Mouse (Mus musculus) embryonic facial prominence, embryonic 15.5 days (tissue): ENCODE data around the gene Ntm. TPM values are rescaled to one million over a fixed set of nuclear protein-coding genes. Genes with fewer than 3 reads are reported as not detected.

Source experiments
- ATAC-seq: fragments of 200-750 bp; cut with Nextera tagmentation; 2 replicates; pipeline ENCODE4 v1.8.0; 2017; ENCODE audit warnings: low read depth, moderate TSS enrichment; ENCODE audit not compliant: insufficient number of reproducible peaks, low FRiP score, low TSS enrichment
- H3K27ac ChIP-seq: fragments of 300-500 bp; sonication (generic); replicated peaks from 2 replicates; pipeline ENCODE4 v1.5.1; 2015; ENCODE audit warnings: mild to moderate bottlenecking, inconsistent platforms
- H3K27me3 ChIP-seq: fragments of 300-500 bp; sonication (generic); 2 replicates; pipeline ENCODE4 v1.6.1; 2015; ENCODE audit warnings: inconsistent platforms
- H3K36me3 ChIP-seq: fragments of 300-500 bp; sonication (generic); 2 replicates; pipeline ENCODE4 v1.6.1; 2015; ENCODE audit warnings: mild to moderate bottlenecking, inconsistent platforms
- H3K4me1 ChIP-seq: fragments of 300-500 bp; sonication (generic); 2 replicates; pipeline ENCODE4 v1.6.1; 2015; ENCODE audit warnings: inconsistent platforms
- H3K4me2 ChIP-seq: fragments of 300-500 bp; sonication (generic); replicated peaks from 2 replicates; pipeline ENCODE4 v1.6.1; 2015; ENCODE audit warnings: mild to moderate bottlenecking, inconsistent platforms
- H3K4me3 ChIP-seq: fragments of 300-500 bp; sonication (generic); replicated peaks from 2 replicates; pipeline ENCODE4 v1.5.1; 2015; ENCODE audit warnings: mild to moderate bottlenecking, inconsistent platforms
- H3K9ac ChIP-seq: fragments of 300-500 bp; sonication (generic); 2 replicates; pipeline ENCODE4 v1.6.1; 2015; ENCODE audit warnings: inconsistent platforms
- H3K9me3 ChIP-seq: fragments of 300-500 bp; sonication (generic); replicated peaks from 2 replicates; pipeline ENCODE4 v1.6.1; 2016; ENCODE audit warnings: inconsistent platforms
- WGBS: fragments of 180-500 bp; shearing (Covaris S2); methylation state at CpG from one replicate; pipeline ENCODE4 v1.1.7; 2015; 5-methylcytosine and 5-hydroxymethylcytosine counted together
- polyA plus RNA-seq: library from polyadenylated mRNA; unstranded; fragments of >200 nt; fragmentation: Nextera tagmentation; extraction: Ambion mirVana; gene quantifications from 2 replicates; pipeline ENCODE4 v1.2.1, GENCODE M21; 2015

The Ntm gene
- polyA plus RNA-seq, 1 experiment from 2014 or later: 23.8 TPM

DNA sequence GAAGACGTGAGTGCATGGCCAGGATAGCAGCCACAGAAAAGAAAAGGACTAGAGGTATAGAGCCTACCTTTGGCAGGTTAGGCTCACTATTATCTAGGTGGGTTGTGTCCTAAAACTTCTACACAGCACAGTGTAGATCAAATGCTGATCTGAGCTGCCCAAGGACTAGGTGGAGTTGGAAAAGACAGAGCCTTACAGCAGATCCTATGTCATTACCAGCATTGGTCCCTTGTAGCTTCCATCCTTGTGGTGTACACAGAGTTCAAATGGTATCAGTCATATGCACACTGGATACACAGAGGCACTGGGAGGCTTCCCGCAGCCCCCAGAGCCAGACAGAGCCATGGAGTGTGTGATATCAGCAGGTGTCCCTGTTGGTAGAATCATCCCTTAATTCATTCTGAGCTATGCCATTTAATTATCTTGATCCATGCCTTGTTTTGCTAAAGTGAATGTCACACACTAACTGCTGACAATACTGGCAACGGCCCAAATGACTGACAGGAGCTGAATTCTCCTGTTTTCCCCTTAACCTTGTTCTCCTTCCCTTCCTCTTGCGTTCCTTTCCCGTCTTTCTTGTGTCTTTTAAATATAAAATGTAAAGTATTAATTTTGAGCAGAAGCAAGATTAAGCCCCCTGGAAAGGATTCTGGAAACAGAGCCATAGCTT is 271.6 kb downstream of the Ntm start:
- no peak for ATAC-seq
- Histone ChIP-seq H3K4me3 (no peak overlapping the region), H3K9me3 (no peaks in the 10 kb centered on the region), H3K4me2 (no peak overlapping the region), H3K27me3 (no peaks in the 10 kb centered on the region), H3K36me3 (no peaks in the 10 kb centered on the region), H3K27ac (no peak overlapping the region), H3K4me1 (no peaks in the 10 kb centered on the region), H3K9ac (no peak overlapping the region)
- WGBS: 66% methylated on average over 5 of the region's 5 CpGs

DNA sequence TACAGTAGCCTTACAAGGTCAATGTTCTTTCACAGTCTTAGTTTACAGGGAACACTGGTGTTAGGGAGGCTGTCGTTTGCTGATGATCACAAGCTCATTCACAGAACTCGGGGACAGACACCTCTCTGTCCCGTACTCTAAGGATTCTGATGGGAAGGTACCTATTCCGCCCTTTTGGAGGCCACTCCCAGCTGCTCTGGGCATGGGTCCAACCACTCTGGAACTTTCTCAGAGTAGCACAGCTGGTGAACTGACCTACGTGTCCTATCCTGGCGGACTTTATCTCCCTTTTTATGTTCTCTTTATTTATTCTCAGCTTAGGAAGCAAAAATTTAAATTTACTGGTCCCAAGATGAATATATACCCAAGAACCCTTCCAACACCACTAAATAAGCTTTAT is 280.7 kb downstream of the Ntm start:
- Histone ChIP-seq H3K27ac (no peak overlapping the region), H3K27me3 (no peaks in the 10 kb centered on the region), H3K4me1 (no peaks in the 10 kb centered on the region), H3K4me2 (no peak overlapping the region), H3K4me3 (no peak overlapping the region), H3K9ac (no peak overlapping the region), H3K9me3 (no peaks in the 10 kb centered on the region), H3K36me3 (no peaks in the 10 kb centered on the region)
- WGBS: 79% methylated on average over 6 of the region's 6 CpGs
- no peak for ATAC-seq

DNA sequence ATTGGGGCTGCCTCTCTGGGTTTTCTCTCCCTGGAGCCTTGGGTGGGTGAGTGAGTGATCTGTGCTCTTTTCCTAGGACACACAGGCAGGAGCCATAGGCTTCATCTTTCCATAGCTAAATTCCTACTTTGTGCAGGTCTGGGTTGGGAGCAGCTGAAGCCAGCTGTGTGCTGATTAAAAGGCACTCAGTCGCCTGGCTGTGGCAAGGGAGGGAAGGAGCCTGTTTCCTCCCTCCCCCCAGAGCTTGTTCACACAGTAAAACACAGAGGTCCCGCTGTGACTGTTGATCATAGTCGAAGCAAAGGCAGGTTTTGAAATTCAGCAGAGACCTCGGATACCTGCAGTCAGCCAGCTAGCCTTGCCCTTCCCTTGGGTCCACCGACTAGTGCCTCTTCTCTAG is 282.3 kb downstream of the Ntm start:
- no peak overlapping the region for H3K27ac ChIP-seq
- no peaks in the 10 kb centered on the region for H3K4me1 ChIP-seq
- 14% methylated on average over 5 of the region's 5 CpGs for WGBS
- H3K9ac ChIP-seq: no peak overlapping the region
- no peak overlapping the region for H3K4me3 ChIP-seq
- no peak overlapping the region for H3K4me2 ChIP-seq
- no peak for ATAC-seq
- H3K27me3 ChIP-seq: no peaks in the 10 kb centered on the region
- H3K9me3 ChIP-seq: no peaks in the 10 kb centered on the region
- no peaks in the 10 kb centered on the region for H3K36me3 ChIP-seq

DNA sequence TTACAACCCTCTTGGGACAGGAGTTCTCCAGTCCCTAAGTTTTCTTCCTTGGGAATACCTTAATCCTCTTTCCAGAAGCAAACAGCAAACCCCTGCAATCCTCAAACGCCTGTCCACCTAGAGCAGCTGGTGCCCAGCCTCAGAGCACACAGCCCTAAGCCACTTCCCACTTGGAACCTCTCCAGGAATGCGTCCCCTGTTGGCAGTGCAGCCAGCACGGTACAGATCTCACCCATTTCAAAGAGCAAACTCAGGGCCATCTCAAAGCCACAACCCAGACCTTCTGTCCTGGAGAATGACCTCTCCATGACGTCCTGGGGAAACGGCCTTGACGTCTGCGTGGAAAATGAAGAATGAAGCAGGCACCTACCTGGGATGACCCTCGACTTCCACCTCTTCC is 289.0 kb downstream of the Ntm start:
- ATAC-seq: no peak
- no peak overlapping the region for H3K9ac ChIP-seq
- H3K4me1 ChIP-seq: no peaks in the 10 kb centered on the region
- no peak overlapping the region for H3K27ac ChIP-seq
- H3K4me3 ChIP-seq: no peak overlapping the region
- H3K4me2 ChIP-seq: no peak overlapping the region
- no peaks in the 10 kb centered on the region for H3K27me3 ChIP-seq
- H3K9me3 ChIP-seq: no peaks in the 10 kb centered on the region
- 50% methylated on average over 8 of the region's 8 CpGs for WGBS
- H3K36me3 ChIP-seq: no peaks in the 10 kb centered on the region

DNA sequence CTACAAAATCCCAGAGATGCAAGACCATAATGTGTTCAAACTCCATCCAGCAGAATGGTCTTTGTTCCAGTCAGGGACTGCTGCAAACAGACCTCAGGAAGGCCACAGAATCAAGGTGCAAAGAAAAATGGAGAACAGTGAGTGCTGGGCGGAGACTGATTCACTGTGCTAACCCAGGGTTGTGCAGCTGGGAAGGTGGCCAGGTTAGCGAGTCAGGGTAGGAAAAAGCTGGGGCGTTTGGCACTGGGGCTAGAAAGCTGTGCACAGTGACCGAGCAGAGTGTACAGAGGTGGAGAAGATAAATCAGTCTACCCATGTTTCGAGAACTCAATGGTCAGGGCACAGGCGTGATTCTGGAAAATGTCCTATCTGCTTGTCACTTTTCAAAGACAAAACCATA is 291.1 kb downstream of the Ntm start:
- Histone ChIP-seq H3K27me3 (no peaks in the 10 kb centered on the region), H3K4me3 (no peak overlapping the region), H3K27ac (no peak overlapping the region), H3K4me2 (no peak overlapping the region), H3K9ac (no peak overlapping the region), H3K4me1 (no peaks in the 10 kb centered on the region), H3K36me3 (no peaks in the 10 kb centered on the region), H3K9me3 (no peaks in the 10 kb centered on the region)
- WGBS: 85% methylated on average over 6 of the region's 6 CpGs
- peak; percentile 47; the same call in 1 of the 2 replicates for ATAC-seq

DNA sequence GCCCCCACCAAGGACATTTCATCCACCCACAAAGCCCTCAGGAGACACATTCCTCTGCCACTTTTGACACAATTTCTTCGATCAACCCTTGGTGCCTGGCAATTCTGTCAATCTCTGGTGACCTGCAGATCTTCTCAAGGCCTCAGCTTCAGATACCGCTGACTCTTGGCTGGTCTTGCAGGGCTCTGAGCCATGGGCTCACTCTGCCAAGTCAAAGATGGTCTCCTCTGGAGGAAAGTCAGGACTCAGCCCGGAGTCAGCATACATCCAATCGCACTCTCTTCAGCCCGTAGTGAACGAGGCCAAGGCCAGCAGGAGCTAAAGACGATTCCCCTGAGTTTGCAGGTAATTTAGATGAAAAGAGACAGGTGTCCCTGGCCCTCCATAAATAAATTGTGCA is 299.7 kb downstream of the Ntm start:
- Histone ChIP-seq H3K9ac (no peak overlapping the region), H3K27me3 (no peaks in the 10 kb centered on the region), H3K27ac (no peak overlapping the region), H3K36me3 (no peaks in the 10 kb centered on the region), H3K4me1 (0 out of 2 replicates have a peak, but pooled peaks cover 4% of the 10 kb centered on the region), H3K4me3 (no peak overlapping the region), H3K4me2 (no peak overlapping the region), H3K9me3 (no peaks in the 10 kb centered on the region)
- WGBS: 66% methylated on average over 7 of the region's 7 CpGs
- ATAC-seq: no peak

DNA sequence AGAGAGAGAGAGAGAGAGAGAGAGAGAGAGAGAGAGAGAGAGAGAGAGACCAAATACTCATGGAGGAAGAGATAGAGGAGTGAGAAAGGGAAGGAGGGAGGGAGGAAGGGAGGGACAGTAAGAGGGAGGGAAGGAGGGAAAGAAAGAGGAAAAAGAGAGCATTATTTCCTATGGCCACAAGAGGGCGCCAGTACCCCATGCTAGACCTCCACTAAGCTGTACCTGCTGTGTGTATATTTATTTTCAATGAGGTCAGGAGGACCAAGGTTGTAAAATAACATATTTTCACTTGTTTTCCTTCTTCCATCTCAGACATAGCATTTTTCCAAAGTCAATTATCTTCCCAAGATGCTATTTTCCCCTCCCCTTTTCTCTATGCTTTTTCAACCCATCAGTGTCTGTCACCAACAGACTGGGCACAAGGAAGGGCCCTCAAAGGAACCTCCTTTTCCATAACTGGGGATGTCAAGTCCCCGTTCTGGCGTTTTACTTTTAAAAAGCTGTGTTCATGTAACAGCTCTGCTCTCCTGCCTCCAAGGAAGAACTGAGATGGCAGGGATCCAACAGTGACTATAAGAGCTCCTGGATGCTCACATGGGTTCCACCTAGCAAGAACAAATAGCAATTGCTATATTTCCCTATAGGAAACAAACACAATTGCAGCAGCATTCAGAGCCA is 301.3 kb downstream of the Ntm start:
- Histone ChIP-seq H3K9ac (no peak overlapping the region), H3K27me3 (no peaks in the 10 kb centered on the region), H3K9me3 (no peaks in the 10 kb centered on the region), H3K36me3 (no peaks in the 10 kb centered on the region), H3K27ac (no peak overlapping the region), H3K4me1 (0 out of 2 replicates have a peak, but pooled peaks cover 4% of the 10 kb centered on the region), H3K4me3 (no peak overlapping the region), H3K4me2 (no peak overlapping the region)
- 14% methylated on average over 3 of the region's 3 CpGs for WGBS
- no peak for ATAC-seq

DNA sequence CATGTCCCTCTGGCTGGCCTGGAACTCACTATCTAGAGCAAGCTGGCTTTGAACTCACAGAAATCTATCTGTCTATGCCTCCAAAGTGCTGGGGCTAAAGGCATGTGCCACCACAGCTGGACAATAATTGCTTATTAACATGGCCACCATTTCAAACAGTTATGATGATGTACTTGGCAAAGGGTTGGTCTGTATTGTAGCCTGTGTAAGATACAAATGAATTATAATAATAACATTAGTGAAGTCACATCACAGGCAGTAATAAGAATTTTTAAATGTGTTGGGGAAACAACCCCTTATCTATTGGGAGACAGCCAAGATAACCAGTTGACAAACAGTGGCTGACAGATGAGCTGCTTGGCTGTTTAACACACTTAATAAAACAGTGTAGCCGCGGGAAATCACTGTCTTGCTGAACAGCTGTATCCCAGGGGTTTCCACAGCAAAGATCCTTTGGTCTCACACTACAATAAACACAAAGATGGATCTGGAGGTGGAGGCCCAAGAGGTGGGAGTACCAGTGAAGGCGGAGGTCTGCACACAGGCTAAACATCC is 302.8 kb downstream of the Ntm start:
- no peaks in the 10 kb centered on the region for H3K9me3 ChIP-seq
- H3K4me3 ChIP-seq: no peak overlapping the region
- H3K9ac ChIP-seq: no peak overlapping the region
- H3K27ac ChIP-seq: no peak overlapping the region
- ATAC-seq: no peak
- WGBS: 78% methylated on average over 3 of the region's 3 CpGs
- H3K4me1 ChIP-seq: 0 out of 2 replicates have a peak, but pooled peaks cover 4% of the 10 kb centered on the region
- H3K36me3 ChIP-seq: no peaks in the 10 kb centered on the region
- no peak overlapping the region for H3K4me2 ChIP-seq
- H3K27me3 ChIP-seq: no peaks in the 10 kb centered on the region

DNA sequence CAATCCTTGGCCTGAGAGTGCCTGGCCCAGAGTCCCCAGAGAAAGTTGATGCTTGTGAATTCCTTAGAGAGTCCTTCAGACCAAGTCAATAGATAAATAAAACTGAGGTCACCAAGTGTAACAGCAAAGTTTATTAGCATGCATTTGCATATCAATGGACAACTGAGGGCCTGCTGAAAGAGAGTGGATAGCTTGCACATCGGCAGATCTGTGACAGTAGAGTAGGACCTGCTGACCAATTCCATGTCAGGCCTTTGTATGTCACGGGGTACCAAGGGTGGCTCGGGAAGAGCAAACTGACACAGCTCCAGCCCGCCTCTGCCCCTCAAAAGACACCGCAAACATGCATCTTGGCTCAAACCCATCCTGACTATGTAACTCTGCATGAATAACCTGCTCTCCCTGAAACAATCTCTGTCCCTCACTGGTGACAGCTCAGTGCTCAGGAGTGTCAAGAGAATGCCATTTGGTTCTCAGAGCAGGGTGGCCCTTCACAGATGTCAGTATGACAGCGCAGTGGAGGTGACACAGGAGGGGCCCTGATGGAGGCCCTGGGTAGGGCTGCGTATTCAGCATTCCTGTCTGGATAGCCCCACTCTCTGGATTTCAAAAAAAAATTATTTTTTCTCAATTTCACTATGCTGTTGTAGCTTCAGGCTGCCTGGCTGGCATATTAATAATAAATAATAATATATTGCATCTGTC is 305.0 kb downstream of the Ntm start:
- no peaks in the 10 kb centered on the region for H3K9me3 ChIP-seq
- no peak overlapping the region for H3K9ac ChIP-seq
- no peak overlapping the region for H3K4me3 ChIP-seq
- no peak for ATAC-seq
- H3K27me3 ChIP-seq: no peaks in the 10 kb centered on the region
- H3K27ac ChIP-seq: no peak overlapping the region
- no peaks in the 10 kb centered on the region for H3K4me1 ChIP-seq
- no peak overlapping the region for H3K4me2 ChIP-seq
- WGBS: 83% methylated on average over 7 of the region's 7 CpGs
- H3K36me3 ChIP-seq: no peaks in the 10 kb centered on the region

DNA sequence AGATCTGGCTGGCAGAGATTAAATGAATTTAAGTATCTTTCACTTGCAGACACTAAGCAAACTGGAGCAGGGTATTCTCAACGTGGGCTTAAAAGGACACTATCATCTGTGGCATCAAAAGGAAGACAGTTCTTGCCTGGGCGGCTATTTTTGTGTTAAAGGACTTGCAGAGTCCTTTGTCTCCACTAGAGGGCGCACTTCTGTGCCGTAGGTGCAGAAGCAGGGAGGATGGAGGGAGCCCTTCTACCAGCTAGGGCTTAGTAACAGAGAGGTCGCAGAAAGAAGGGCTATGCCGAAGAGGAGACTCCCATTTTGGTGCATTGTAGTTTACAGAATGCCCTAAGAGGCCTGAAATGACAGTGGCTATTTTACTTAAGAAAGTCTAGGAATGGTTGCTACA is 308.1 kb downstream of the Ntm start:
- WGBS: 10% methylated on average over 6 of the region's 6 CpGs
- Histone ChIP-seq H3K4me3 (no peak overlapping the region), H3K4me2 (no peak overlapping the region), H3K9ac (no peak overlapping the region), H3K9me3 (no peaks in the 10 kb centered on the region), H3K36me3 (no peaks in the 10 kb centered on the region), H3K27ac (no peak overlapping the region), H3K27me3 (no peaks in the 10 kb centered on the region), H3K4me1 (no peaks in the 10 kb centered on the region)
- no peak for ATAC-seq

DNA sequence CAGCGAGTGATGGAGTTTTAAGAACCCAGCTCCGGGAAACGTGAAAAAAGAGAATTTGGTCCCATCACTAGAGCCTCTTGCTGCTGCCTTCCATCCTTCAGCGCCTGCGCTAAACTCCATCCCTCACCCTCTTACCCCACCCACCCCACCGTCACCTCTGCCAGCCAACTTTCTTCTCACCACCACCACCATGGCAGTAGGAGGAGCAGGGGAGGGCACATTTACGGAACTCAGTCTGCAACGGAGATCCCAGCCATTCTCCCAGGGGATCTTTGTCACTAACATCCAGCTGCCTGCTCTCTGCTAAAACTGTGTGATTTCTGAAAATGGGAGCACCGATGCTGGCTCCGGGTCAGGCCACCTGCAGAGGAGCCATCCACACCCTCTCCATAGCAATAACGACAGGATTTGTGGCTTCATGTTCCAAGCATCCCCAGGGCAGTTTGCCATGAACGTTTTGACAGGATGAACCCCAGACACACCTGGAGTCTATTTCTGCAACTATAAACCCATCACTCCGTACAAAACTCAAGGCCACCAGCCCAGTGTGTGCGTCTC is 309.2 kb downstream of the Ntm start:
- Histone ChIP-seq H3K4me3 (no peak overlapping the region), H3K4me2 (no peak overlapping the region), H3K36me3 (no peaks in the 10 kb centered on the region), H3K27ac (no peak overlapping the region), H3K27me3 (no peaks in the 10 kb centered on the region), H3K9me3 (no peaks in the 10 kb centered on the region), H3K4me1 (no peaks in the 10 kb centered on the region), H3K9ac (no peak overlapping the region)
- WGBS: 54% methylated on average over 14 of the region's 14 CpGs
- ATAC-seq: no peak
